Mouse (Mus musculus) mesoderm, embryonic 11.5 days (tissue): ENCODE measurements at regions not wholly inside any gene's neighbourhood (a gene's known extent, or its start where the extent isn't known, plus 50 kb on each side); places are given as distances from the start of the nearest gene placed in this dataset.

Source experiments
- DNase-seq: peaks from one replicate; pipeline ENCODE4 v3.0.0-alpha.2; 2012; ENCODE audit warnings: low read depth, low spot score

DNA sequence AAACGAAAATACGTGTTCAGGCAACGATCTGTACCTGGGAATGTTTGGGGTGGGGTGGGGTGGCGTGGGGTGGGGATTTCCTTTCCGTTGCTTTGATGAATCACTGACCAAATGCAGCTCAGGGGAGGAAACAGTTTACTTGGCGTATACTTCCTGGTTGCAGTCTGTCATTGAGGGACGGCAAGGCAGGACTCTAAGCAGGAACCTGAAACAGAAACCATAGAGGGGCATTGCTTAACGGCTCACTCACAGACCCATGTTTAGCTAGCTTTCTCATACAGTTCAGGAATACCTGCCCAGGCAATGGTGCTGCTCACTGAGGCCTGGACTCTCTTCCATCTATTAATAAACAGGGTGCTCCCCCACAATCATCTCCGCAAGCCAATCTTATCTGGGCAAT is 55.1 kb upstream of the Smox start:
- DNase-seq: no peak

DNA sequence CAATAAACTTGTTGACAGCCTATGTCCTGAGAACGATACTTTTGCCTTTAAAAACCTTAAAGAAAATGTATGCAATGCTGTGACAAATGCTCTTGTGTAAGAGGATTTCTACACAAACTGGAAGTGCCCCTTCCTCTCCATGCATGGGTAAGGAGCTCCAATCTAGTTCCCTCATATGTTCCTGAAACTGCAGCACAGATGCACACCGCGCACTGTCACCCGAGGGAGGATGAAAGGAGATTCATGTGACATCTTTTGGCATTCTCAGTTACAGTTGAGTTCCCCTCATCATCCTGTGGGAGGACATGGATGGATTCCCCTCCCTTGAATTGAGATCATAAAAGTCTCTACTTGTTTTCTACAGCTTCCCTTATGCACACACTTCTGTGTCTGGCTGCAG is 60.8 kb upstream of the Smox start:
- DNase-seq: no peak

DNA sequence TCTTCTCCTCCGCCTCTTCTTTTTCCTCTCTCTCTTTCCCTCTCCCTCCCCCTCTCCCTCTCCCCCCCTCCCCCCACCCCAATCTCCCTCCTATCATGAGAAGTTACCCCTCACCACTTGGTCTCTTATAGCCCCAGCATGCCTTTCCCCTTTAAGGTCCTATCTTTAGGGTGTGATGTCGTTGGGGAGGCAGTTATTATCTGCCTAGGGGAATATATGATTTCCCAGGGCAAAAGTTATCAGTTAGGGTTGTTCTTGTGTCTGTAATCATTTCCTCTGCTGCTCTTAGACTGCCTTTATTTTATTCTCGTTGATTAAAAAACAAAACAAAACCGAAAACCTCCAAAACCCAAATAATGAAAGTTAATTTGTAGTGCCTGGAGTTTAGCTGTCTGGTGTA is 63.2 kb upstream of the Smox start:
- no peak for DNase-seq

DNA sequence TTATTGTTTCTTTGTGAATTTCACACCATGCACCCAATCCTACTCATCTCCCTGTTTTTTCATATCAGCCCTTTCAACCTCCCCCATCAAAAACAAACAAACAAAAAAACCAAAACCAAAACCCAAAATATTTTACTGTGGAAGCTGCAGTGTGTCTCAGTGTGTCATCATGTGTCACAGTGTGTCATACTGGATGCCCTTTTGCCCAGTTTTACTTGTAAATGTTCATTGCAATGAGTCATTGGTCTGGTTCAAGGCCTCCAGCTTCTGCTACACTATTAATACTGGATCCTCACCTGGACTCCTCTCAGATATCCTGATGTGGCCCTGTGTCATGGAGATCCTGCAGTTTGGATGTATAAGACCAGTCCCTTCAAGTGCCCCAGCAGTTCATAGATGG is 64.4 kb upstream of the Smox start:
- DNase-seq: no peak

GRCm38 (mm10) chr2:131423616-131424320 is 67.5 kb upstream of the Smox start:
- DNase-seq: no peak

- peak; percentile 81 for DNase-seq
Observed at GRCm38 (mm10) chr2:131422907-131423445, 68.3 kb upstream of the Smox start.

- no peak for DNase-seq
Observed at GRCm38 (mm10) chr2:131418130-131418529, 65.4 kb upstream of the Rnf24 start.

DNA sequence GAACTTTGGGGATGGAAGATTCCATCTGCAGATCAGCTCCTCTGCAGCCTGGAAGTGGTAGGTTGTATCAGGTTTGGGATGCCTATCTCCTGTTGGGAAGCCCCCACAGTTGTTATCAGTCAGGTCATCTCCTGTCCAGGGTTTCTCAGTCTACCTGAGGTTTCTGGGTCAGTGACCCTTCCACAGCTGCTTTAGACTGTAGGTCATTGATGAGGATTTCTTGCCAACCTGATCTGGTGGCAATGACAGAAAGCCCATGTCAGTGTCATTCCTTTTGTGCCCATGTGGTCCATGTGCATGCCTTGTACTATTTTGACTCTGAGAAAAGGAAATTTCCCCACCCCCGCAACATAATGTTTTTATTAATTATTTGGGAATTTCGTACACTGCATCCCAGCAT is 64.8 kb upstream of the Rnf24 start:
- no peak for DNase-seq

- DNase-seq: peak; percentile 46
Observed at GRCm38 (mm10) chr2:131416482-131416881, 63.8 kb upstream of the Rnf24 start.

DNA sequence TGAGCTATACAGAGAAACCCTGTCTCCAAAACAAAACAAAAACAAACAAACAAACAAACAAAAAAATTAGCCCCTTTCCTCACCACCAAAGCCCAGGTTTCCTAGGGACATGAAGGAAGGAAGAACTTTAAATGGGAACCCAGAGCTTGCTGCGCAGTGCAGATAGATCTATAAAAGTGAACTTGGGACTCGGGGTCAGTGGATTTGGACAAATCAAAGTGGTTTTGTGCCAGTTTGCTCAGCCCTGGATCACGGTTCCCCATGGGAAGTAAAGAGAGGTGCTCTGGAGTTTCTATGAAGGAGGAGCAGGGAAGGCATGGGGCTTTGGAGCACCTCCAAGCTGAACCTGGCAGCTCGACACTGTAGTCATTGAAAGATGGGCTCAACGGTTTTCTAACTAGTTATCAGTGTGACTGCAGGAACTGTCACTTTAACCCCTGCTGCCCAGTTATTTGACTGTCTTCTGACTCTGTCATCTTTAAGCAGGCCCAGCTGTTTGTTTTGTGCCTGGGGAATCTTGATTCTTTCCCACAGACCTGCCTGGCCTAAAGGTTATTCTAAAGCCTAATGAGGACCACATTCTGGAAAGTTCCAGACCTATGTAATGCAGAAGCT is 58.3 kb upstream of the Rnf24 start:
- DNase-seq: no peak

- DNase-seq: no peak
Observed at GRCm38 (mm10) chr2:131407337-131407736, 54.6 kb upstream of the Rnf24 start.

DNA sequence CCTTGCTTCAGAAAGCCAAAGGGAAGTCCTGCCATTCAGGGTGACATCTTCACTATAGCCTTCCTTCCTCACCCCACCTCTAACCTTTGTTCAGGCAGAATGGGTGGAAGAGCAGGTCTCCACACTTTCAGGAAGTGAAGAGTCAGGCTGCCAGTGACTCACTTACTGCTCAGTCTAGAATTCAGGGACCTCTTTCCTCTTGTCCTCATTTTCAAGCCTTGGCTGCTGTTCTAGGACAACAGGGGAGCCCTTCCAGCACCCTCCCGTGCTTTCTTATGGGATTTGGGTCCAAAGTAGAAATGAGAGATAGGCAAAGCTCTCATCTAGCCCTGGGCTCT is 51.5 kb upstream of the Rnf24 start:
- DNase-seq: no peak

DNA sequence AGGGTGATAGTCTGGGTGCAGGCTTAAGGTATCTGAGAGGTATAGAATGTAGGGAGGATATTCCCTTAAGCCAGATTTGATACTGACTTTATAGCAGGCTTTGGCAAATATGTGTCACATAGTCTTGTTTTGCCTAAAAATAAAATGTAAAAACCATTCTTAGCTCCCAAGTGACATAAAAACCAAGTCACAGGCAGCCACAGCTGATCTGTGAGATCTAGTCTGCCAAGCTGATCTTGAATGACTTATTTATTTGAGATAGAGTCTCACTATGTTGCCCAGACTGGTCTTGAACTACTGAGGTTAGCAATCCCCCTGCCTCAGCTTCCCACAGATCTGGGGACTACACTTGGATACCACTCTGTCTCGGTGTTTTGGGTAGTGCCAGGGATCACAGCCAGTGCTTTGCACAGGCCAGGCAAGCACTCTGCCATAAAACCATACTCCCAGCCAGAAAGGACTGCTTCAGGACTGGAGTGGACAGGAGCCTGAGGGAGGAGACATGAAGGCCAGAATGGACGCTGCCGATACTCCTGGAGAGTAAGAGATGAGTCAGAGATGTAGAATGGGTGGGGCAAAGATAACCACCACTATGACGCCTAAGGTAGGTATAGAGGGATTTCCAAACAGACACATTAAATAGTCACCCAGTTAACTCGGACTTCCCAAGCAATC is 51.0 kb upstream of the Rnf24 start:
- no peak for DNase-seq
